Mouse (Mus musculus): ENCODE results near the gene Zp3.

Gene Zp3

DNA sequence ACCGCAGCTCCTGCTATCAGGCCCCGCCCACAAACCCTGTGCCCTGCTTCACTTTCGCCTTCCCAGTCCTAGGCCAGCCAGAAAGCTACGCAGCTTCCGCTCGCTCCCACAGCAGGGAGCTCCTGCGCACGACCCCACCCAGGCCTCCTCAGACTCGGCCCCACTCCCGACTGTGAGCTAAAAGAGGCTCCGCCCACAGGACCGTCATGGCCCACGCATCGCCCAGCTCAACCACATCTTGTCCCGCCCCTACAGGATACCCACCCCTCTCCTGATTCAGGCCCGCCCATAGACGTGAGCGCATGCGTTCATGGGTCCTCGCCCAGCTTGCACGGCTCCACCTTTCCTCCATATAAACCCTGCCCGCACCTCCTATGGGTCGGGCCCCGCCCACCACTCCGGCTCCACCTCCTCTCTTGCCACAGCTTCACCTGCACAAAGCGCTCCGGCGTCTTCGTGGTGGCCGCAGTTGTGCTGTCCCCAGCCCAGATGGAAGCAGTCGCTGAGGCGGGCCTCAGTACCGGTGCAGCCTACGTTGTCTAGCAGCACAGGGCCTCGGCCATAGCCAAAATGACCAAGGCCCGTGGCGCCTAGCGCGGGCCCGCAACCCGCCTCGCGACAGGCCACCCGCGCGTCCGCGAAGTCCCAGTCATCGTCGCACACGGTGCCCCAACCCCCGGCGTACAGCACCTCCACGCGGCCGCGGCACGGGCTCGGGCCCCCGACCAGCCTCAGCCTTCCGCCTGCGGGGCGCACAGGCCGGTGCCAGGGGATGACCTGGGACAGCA, 17.2 kb upstream of the Zp3 start:
- DNase-seq = peak; percentile 98

DNA sequence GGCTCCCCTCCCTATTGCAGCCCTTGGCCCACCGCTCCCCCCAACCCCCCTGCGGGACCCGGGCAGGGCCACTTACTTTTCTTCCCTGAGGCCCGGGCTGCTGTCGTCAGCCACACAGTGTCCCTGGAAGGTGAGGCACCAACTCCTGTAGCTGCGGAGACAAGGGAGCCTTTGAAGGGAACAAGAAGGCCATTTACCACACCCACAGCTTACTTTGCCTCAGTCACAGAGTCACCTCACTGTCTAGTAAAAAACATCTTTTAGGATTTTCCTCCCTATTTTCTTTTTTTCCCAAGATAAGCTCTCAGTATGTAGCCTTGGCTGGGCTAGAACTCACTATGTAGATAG, 16.6 kb upstream of the Zp3 start:
- no peak for DNase-seq

DNA sequence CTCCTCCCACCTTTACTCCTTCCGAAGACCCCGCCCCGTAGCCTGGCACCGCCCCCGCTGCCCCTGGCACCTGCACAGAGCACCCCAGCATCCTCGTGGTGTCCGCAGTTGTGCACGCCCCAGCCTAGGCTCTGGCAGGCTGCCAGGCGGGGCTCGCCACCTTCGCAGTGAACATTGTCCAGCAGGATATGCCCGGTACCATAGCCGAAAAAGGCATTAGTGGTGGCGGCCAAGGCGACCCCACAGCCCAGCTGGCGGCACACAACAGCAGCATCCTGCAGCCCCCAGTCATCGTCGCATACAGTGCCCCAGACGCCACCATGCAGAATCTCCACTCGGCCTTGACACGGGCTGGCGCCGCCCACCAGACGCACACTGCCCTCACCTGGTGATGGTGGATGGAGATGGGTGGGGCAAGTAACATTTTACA, 14.4 kb upstream of the Zp3 start:
- no peak for DNase-seq

DNA sequence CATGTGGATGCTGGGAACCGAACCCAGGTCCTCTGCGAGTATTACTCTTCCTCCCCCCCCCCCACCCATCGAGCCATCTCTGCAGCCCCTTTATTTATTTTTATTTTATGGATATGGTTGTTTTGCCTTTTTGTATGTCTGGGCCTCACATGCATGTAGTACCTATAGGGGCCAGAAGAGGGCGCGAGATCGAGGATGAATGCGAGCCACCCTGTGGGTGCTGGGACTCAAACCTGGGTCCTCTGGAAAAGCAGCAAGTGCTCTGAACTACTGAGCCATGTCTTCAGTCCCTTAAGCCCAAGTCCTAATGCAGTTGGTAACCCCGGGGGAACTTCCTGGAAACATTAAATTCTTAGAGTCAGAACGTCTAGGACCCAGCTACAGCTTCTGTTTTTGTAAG, 13.0 kb upstream of the Zp3 start:
- no peak for DNase-seq

DNA sequence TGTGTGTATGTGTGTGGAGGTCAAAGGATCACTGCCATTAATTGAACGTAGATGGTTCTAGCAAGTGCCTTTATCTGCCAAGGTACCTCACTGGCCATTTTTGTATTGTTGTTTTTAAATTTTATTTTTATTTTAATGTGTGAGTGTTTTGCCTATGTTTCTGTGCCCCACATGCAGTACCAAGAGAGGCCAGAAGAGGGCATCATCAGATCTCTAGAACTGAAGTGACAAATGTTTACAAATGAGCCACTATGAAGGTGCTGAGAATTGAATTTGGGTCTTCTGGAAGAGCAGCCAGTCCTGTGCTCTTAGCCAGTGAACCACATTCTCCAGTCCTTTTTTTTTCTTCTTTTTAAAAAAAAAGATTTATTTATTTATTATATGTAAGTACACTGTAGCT, 11.1 kb upstream of the Zp3 start:
- DNase-seq = peak; percentile 70

DNA sequence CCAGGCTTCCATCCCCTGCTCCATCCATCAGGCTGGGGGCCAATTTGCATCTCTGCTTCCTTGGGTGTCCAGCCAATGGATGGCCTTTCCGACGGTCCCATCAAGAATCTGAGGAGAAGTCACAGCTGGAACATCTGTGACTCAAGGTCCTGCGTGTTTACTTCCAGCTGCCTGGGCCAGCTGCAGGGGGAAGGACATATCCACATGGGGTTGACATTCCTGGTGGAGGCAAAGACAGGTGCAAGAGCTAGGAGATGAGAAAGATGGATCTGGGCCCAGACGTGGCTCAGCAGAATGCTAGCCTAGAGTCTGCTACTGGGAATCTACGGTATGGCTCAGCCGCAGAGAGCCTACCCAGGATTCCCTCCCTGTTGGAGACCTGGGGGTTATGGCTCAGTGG, 9.7 kb upstream of the Zp3 start:
- no peak for DNase-seq

DNA sequence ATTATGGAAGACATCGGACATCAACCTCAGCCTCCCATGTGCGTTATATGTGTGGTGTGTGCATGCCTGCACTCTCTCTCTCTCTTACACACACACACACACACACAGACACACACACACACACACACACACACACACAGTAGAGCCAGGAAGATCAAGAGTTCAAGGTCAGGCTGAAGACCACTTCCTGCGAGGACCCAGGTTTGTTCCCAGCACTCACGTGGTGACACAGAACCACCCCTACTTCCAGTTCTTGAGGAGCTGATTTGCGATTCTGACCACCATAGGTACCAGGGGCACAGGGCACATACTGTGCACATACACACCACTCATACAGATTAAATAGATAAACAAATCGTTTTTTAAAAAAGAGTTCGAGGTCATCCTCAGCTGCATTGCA, 8.0 kb upstream of the Zp3 start:
- no peak for DNase-seq

DNA sequence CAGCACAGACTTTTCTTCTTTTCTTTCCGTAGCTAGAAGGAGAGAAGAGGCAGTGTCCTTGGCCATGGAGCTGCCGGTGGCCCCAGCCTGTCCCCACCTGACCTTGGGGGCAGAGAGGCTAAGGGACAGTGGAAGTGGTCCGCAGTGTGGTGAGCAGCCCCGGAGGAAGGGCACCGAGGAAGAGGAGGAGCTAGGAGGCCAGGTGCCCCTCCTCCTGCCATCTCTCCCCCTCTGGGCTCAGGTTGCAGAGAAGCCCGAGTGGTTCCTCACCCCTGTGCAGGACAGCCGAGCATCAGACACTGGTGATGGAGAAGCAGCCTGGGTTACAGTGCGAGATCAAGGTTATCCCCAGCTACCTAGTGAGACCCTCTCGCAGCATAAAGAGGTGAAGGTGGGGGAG, 5.5 kb upstream of the Zp3 start, which contains the start of gene Ssc4d:
TSS of gene Ssc4d (minus strand) at position 167 of the 400 bp plus-strand sequence.
- DNase-seq = no peak

DNA sequence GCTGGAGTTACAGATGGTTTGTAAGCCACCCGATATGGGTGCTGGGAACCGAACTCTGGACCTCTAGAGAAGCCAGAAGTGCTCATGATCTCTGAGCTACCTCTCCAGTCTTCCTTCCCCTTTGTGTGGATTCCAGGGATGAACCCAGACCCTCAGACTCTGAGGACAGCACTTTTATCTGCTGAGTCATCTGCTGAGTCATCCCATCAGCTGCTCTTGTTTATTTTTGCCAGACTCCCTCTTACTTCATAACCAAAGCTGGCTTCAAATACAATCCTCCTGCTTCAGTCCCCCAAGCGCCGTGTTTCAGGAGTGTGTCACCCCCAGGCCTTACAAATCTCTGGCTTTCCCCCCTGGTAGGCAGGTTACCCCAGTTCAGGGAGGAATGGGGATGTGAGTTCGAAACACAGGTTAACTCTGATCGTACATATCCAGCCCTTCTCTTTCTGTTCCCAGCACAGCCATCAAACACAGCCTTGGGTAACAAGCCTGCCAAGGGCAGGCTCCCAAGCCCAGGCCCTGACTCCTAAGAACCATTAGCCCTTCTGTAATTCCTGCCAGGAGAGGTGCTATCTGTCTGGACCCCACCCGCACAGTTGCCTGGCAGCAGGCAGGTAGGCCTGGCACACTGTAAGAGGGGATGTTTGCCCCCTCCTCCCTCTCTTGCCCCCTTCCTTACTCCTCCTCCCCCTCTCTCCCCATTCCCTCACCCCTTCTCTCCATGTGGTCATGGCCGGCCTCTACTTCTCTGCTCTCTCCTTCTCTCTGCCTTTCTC, 3.8 kb upstream of the Zp3 start:
- DNase-seq = no peak

DNA sequence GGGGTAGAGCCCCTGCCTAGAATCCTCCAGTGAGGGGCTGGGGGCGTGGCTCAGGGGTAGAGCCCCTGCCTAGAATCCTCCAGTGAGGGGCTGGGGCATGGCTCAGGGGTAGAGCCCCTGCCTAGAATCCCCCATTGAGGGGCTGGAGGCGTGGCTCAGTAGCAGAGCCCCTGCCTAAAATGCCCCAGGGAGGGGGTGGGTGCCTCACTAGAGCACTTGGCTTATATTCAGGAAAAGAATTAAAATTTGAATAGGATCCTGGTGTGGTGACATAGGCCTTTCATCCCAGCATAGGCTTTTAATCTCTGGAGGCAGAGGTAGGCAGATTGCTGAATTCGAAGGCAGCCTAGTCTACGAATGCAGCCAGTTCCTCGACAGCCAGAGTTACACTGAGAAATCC, 518 bp upstream of the Zp3 start:
- no peak for DNase-seq

DNA sequence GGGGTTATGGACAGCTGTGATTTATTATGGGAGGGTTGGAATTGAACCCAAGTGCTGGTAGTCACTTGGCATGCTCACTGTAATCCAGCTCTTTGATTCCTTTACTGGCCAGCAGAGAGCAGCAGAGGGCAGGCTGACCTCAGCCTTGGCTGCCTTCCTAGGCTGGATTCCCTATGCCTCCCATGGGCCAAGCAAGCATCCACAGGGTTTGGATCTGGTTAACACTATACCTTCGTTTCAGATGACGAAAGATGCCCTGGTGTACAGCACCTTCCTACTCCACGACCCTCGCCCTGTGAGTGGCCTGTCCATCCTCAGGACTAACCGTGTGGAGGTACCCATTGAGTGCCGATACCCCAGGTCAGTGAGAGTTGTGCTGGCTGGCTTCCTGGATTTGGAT, 2.5 kb downstream of the Zp3 start:
- no peak for DNase-seq

DNA sequence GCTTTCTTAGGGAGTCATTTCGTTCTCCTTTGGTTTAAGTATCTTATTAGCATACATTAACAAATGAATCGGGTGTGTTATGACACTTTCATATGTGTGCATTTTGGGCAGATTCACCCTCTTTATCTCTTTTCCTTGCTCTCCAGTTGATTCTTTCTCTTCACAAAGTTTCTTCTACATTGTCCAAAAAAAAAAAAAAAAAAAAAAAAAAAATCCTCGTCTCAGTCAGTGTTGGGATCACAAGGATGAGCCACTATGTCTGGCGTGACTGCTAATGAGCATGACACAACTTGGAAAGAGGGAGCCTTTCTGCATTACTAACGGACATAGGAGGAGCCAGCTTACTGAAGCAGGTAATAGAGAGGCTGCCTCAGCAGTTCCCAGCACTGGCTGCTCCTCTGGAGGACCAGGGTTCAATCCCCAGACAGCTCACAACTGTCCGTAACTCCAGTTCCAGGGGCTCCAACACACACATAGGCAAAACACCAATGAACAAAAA, 4.7 kb downstream of the Zp3 start:
- no peak for DNase-seq

DNA sequence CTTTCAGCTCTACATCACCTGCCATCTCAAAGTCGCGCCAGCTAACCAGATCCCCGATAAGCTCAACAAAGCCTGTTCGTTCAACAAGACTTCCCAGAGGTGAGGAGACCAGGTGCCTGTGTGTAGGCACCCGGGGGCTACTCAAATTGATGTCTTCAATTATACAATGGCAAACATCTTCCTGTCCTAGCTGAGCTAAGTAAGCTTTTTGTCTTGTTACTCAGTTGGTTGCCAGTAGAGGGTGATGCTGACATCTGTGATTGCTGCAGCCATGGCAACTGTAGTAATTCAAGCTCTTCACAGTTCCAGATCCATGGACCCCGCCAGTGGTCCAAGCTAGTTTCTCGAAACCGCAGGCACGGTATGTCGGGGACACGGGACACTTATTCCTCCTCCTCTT, 7.3 kb downstream of the Zp3 start:
- DNase-seq = peak; percentile 24

DNA sequence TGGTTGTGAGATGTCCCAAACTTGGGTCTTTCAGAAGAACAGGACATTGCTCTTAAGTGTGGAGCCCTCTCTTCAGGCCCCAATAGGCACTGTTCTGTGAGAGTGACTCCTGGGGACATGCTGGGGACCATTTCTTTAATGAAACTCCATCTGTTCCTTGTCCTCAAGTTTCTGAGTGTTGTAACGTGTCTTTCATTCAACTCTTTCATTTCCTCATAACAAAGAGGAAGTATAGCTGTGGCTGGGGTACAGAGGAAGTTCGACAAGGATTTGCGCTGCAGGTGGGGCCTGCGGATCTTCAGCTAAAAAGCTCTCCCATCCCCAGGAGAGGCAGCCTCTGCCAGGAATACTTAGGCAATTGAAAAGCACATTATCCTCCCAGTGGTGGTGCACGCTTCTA, 10.7 kb downstream of the Zp3 start:
- peak; percentile 26 for DNase-seq

DNA sequence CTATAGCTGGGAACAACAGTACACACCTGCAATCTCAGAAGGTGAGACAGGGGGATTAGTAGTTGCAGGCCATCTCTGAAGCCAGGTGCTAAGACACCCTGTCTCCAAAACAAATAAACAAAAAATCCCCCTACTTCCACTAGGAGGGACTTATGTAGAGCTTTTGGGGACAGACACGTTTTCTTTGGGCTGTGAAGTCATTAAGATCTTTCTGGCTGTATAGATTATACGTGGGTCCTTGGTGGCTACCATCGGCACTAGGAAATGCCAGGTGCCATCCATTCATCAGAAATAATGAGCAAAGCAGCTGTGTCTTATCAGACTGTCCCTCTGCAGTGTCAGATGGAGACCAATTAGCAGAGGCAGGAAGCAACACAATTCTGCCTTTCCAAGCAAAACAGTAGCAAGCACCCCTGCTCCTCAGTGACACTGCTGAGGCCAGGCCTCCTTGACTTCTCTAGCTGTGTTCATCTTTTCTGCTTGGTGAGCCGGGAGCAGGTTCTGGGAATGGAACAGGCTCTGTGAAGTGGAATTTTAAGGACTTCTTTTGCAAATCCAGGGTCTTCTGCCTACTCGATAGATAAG, 13.6 kb downstream of the Zp3 start:
- DNase-seq = no peak

DNA sequence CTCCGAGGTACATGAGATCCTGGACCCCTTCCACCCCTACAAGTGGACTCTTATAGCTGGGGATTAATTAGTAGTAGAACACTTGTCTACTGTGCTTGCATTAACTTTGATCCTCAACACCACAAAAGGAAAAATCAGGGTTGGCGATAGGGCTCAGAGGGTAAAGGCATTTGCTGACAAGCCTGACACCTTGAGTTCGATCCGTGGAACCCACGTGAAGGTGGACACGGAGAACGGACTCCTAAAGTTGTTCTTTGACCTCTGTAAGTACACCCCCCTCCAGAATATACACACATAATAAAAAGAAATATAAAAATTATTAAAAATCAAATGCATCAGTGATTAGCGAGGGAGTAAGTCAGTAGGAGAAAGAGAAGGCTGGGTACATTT, 14.4 kb downstream of the Zp3 start:
- no peak for DNase-seq

DNA sequence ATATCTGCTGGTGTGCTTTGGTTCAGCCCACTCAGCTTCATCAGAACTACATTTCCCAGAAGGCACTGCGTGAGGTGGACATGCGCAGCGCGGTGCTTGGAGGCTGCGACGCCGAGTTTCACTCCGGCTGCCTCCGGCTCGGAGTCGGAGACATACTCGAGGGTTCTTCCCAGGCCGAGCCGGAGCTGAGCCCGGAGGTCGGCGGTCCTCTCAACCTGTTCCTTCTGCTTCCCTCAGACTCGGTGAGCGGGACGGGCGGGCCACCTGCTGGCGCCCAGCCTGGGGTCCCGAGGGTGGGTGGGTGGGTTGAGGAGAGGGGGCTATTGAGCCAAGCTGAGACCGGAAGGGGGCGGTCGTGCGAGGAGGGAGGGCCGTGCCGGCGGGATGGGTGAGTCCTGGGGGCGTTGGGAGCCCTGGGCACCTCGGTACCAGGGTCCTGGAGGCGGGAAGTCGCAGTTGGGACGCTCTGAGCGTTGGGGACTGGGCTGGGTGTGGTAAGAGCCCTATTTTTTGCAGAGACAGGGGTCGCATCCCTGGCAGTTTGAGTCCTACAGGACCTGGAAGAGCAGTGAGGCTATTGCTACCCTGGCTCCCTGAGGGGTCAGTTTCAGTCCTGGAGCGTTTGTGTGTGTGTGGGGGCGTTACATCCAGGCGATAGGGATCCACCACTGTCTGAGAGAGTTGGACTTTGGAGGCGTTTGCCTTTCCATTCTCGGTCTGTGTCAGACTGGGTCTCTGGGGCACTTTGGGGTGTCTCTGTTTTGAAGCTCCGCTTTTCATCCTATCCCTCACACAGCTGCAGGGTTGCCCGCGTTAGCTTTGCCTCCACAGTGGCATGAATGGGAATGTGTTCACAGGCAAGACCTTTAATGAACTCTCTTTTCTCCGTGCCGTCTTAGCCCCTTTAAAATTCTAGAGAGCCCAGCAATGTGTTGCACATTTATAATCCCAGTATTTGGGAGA, 15.1 kb downstream of the Zp3 start, which contains the start of gene Dtx2:
TSS of gene Dtx2 (plus strand) at position 76 of the 963 bp plus-strand sequence.
- peak; percentile 92 for DNase-seq

DNA sequence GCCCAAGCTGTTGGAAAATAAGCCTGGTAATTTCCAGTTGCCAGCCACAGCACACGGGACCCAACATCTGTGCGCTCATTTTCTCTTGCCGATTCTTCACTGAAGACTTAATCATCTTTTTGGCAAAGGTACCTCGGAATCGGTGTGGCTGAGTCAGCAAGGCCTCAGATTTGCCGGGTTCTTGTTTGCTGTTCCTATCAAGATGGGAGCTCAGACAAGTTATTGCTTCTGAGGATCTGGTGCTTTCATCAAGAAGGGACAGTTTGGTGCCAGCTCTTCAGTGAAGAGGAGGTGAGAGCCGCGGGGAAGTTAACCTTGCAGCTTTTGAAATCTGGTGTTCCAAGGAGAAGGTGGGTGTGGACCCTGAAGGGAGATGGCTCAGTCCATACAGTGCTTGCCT, 16.3 kb downstream of the Zp3 start:
- no peak for DNase-seq

DNA sequence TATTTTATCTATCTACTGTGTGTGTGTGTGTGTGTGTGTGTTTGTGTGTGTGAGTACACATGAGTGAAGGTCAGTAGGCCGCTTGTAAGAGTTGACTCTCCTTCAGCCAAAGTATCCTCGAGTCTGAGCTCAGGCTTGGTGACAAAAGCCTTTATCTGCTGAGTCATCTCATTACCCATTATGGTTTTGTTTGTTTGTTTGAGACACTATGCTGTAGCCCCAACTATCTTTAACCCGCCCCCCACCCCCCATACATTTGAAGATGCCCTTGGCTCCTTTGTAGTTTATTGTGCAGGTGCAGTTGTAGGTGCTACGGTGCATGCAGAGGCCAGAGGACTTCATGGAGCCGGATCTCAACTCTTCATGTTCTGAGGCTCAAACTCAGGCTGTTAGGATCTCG, 21.3 kb downstream of the Zp3 start:
- no peak for DNase-seq

DNA sequence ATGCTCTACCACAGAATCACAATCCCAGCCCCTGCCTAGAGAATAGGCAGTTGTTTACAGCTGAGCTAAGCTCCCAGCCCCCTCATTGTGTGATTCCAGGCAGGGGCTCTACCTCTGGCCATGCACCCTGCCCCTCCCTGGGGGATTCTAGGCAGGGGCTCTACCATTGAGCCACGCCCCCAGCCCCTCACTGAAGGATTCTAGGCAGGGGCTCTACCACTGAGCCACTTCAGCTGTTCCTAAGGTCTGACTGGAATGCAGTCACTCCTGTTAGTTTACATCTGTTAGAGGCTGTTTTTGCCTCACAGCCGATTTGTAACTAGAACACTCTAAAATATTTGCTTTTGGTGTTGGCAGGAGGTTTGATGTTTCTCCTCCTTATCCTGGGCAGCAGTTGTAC, 22.4 kb downstream of the Zp3 start:
- DNase-seq = no peak

DNA sequence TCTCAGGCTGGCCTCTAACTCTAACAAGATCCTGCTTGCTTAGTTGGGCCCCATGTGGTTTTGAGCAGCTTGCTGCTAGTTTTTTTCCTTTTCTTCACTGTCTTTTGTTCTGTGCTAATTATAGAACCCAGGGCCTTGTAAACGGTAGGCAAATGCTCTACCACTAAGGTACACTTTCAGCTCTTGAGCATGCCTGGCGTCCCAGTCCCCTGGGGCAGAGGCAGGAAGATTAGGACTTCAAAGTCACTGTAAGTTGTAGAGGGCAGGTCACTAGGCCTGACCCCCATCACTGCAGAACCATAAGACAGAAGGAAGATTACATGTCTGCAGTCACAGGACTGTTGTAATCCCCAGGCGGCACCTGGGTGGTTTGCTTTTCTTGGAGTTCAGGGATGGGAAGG, 22.9 kb downstream of the Zp3 start:
- peak; percentile 42 for DNase-seq

DNA sequence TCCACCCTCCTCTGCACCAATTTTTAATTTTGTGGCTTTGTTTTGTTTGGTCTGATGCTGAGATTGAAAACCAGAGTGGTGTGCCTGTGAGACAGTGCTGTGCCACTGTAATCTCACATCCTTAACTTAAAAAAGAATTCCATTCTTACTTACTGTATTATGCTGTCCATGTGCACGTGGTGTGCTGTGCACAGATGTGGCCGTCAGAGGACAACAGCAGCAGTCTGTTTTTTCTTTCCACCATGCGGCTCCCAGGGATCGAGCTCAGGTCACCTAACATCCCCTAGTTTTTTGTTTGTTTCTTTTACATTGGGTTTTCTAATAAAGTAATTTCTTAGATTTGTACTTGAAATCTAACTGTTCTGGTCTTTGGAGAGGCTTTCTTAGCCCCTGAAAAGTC, 24.6 kb downstream of the Zp3 start:
- no peak for DNase-seq

DNA sequence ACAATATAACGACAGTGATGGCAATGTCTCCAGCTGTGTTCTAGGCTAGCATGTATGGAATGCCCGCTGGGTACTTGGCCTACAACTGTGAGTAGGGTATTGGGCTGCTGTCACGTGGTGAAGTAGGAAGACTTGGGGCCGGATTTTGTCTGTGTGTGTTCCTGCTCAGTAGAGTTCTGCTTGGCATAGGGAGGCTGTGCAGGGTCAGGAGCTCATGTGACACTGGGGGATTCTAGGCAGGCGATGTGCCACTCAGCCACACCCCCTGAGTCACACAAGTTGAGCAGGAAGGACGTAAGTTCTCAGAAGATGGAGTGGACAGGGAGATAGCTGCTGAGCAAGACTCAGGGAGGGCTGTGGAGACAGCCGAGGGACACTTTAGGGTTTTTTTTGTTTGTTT, 27.8 kb downstream of the Zp3 start:
- DNase-seq = no peak
